Mouse (Mus musculus): ENCODE data around the gene Ngf. TPM values are rescaled to one million over a fixed set of nuclear protein-coding genes. Genes with fewer than 3 reads are reported as not detected.

Gene Ngf
- total and polyA plus RNA-seq, 3 experiments, result not detected

DNA sequence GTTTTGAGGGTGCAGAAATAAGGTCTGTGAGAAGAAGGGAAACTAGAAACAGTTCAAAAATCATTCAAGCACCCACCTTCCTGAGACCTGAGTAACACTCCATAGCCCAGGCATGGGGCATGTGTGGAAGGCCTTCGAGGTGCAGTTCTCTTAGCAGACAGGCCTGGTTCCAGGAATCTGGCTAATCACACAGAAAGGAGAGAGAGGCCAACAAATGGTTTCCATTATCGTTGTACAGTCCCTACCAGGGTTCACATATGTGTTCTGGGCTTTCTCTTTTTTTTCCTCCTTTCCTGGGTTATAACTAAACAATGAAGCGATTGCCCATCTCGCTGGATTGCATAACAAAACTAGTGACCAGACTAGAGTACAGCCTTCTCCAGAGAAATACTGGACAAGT is 35.4 kb downstream of the Ngf start:
- DNase-seq (ENCODE audit: extremely low read depth), result no peak
- Histone ChIP-seq H3K79me2 (replicated peaks; ENCODE audit: control insufficient read depth, extremely low read depth, insufficient read depth, poor library complexity, severe bottlenecking) (no peaks in the 10 kb centered on the region), H3K9me3 (replicated peaks; ENCODE audit: low read length) (no peaks in the 10 kb centered on the region), H3K4me2 (ENCODE audit: insufficient read depth, low read depth, poor library complexity, severe bottlenecking) (no peak overlapping the region), H3K36me3 (replicated peaks in 1 of 2; ENCODE audit: control insufficient read depth in 1 of 2, insufficient read depth in 1 of 2, low read length in 1 of 2) (no peaks in the 10 kb centered on the region), H3K4me3 (replicated peaks in 1 of 3; ENCODE audit: low read depth in 2 of 3, low read length in 2 of 3, poor library complexity in 1 of 3) (no peak overlapping the region), H3K4me1 (ENCODE audit: control insufficient read depth in 1 of 2, insufficient read depth in 2 of 2) (peaks cover 3 to 13% of the 10 kb centered on the region in 2 experiments; a peak in 3 of 4 replicates), H3K9ac (ENCODE audit: insufficient read depth, low read depth) (no peak overlapping the region), H3K27ac (ENCODE audit: insufficient read depth, low read depth) (no peak overlapping the region), H3K27me3 (replicated peaks) (no peaks in the 10 kb centered on the region)
- TF ChIP-seq ELF1 (IDR thresholded peaks at IDR 0.05; ENCODE audit: low read depth, low read length) (no peak), MEF2A (IDR thresholded peaks at IDR 0.05; ENCODE audit: borderline replicate concordance, low read depth, low read length) (no peak), USF2 (conservative IDR thresholded peaks at IDR 0.05; ENCODE audit: low read depth, low read length) (no peak), MAFK (IDR thresholded peaks at IDR 0.05; ENCODE audit: insufficient replicate concordance, low read length) (no peak), KAT2A (IDR thresholded peaks at IDR 0.05; ENCODE audit: insufficient replicate concordance, low read length) (no peak), ZNF384 (IDR thresholded peaks at IDR 0.05; ENCODE audit: low read depth, low read length) (no peak), RCOR1 (conservative IDR thresholded peaks at IDR 0.05; ENCODE audit: low read depth, low read length) (no peak), CHD1 (IDR thresholded peaks at IDR 0.05; ENCODE audit: low read depth, low read length) (no peak), ZC3H11A (IDR thresholded peaks at IDR 0.05; ENCODE audit: low read depth, low read length) (no peak), MXI1 (IDR thresholded peaks at IDR 0.05; ENCODE audit: low read depth, low read length) (no peak), E2F4 (IDR thresholded peaks at IDR 0.05; ENCODE audit: insufficient replicate concordance, low read depth, low read length) (no peak), POLR2AphosphoS2 (IDR thresholded peaks at IDR 0.05; ENCODE audit: low read depth, low read length) (no peak), IRF4 (IDR thresholded peaks at IDR 0.05; ENCODE audit: low read depth, low read length) (no peak), PAX5 (IDR thresholded peaks at IDR 0.05; ENCODE audit: low read length) (no peak), JUND (conservative IDR thresholded peaks at IDR 0.05; ENCODE audit: low read depth, low read length) (no peak)
- dilution Hi-C loops (cut with MboI; ENCODE audit: extremely low pct_ligation_motif_present, extremely low pct_unique_long_range_greater_than_20kb, low sequenced_read_pairs), result no loop called here
- in situ Hi-C loops (cut with MboI; ENCODE audit: low pct_ligation_motif_present, low pct_unique_long_range_greater_than_20kb, low sequenced_read_pairs), result no loop called here

DNA sequence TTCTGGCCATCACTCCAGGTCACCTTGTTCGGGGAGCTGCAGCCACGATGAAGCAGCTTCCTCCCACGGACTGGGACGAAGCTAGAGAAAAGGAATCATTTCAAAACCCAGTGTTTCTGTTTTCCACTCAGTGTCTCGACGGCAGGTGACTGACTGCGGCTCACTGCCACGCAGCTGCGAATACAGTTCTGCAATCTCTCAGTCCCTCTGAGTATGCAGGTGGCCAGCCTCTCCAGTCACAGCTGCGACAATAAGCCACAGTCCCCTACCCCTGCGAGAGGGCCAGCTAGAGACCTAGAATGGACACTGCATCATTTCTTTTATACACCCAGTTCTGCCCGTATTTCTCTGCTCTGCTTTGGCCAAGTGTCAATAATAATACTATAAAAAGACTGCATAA is 36.3 kb downstream of the Ngf start:
- no peak overlapping the region for H3K4me3 ChIP-seq (replicated peaks in 1 of 3; ENCODE audit: low read depth in 2 of 3, low read length in 2 of 3, poor library complexity in 1 of 3)
- peak; percentile 19 for DNase-seq (ENCODE audit: extremely low read depth)
- in situ Hi-C loops (cut with MboI; ENCODE audit: low pct_ligation_motif_present, low pct_unique_long_range_greater_than_20kb, low sequenced_read_pairs), result no loop called here
- peak; percentile 66; the same call in 1 of the 2 replicates for TF ChIP-seq TCF12 (IDR thresholded peaks at IDR 0.05; ENCODE audit: low read depth, low read length)
- TF ChIP-seq BHLHE40 (IDR thresholded peaks at IDR 0.05; ENCODE audit: low read depth, low read length), result peak; percentile 42; the same call in 1 of the 2 replicates
- TF ChIP-seq USF2 (conservative IDR thresholded peaks at IDR 0.05; ENCODE audit: low read depth, low read length), result no peak
- H3K79me2 ChIP-seq (replicated peaks; ENCODE audit: control insufficient read depth, extremely low read depth, insufficient read depth, poor library complexity, severe bottlenecking), result no peaks in the 10 kb centered on the region
- no peak overlapping the region for H3K27ac ChIP-seq (ENCODE audit: insufficient read depth, low read depth)
- H3K4me1 ChIP-seq (ENCODE audit: control insufficient read depth in 1 of 2, insufficient read depth in 2 of 2), result peaks cover 3 to 16% of the 10 kb centered on the region in 2 experiments; a peak in 3 of 4 replicates
- H3K27me3 ChIP-seq (replicated peaks), result no peaks in the 10 kb centered on the region
- no peaks in the 10 kb centered on the region for H3K9me3 ChIP-seq (replicated peaks; ENCODE audit: low read length)
- H3K4me2 ChIP-seq (ENCODE audit: insufficient read depth, low read depth, poor library complexity, severe bottlenecking), result no peak overlapping the region
- no peaks in the 10 kb centered on the region for H3K36me3 ChIP-seq (replicated peaks in 1 of 2; ENCODE audit: control insufficient read depth in 1 of 2, insufficient read depth in 1 of 2, low read length in 1 of 2)
- no peak overlapping the region for H3K9ac ChIP-seq (ENCODE audit: insufficient read depth, low read depth)
- dilution Hi-C loops (cut with MboI; ENCODE audit: extremely low pct_ligation_motif_present, extremely low pct_unique_long_range_greater_than_20kb, low sequenced_read_pairs), result no loop called here
